Mouse (Mus musculus) embryonic facial prominence, embryonic 15.5 days (tissue): Measurements from ENCODE around the gene Pradc1. TPM values are rescaled to one million over a fixed set of nuclear protein-coding genes. Genes with fewer than 3 reads are reported as not detected.

Experiments
- ATAC-seq: fragments of 200-750 bp; cut with Nextera tagmentation; 2 replicates; pipeline ENCODE4 v1.8.0; 2017; ENCODE audit warnings: low read depth, moderate TSS enrichment; ENCODE audit not compliant: insufficient number of reproducible peaks, low FRiP score, low TSS enrichment
- H3K27ac ChIP-seq: fragments of 300-500 bp; sonication (generic); replicated peaks from 2 replicates; pipeline ENCODE4 v1.5.1; 2015; ENCODE audit warnings: mild to moderate bottlenecking, inconsistent platforms
- H3K27me3 ChIP-seq: fragments of 300-500 bp; sonication (generic); 2 replicates; pipeline ENCODE4 v1.6.1; 2015; ENCODE audit warnings: inconsistent platforms
- H3K36me3 ChIP-seq: fragments of 300-500 bp; sonication (generic); 2 replicates; pipeline ENCODE4 v1.6.1; 2015; ENCODE audit warnings: mild to moderate bottlenecking, inconsistent platforms
- H3K4me1 ChIP-seq: fragments of 300-500 bp; sonication (generic); 2 replicates; pipeline ENCODE4 v1.6.1; 2015; ENCODE audit warnings: inconsistent platforms
- H3K4me2 ChIP-seq: fragments of 300-500 bp; sonication (generic); replicated peaks from 2 replicates; pipeline ENCODE4 v1.6.1; 2015; ENCODE audit warnings: mild to moderate bottlenecking, inconsistent platforms
- H3K4me3 ChIP-seq: fragments of 300-500 bp; sonication (generic); replicated peaks from 2 replicates; pipeline ENCODE4 v1.5.1; 2015; ENCODE audit warnings: mild to moderate bottlenecking, inconsistent platforms
- H3K9ac ChIP-seq: fragments of 300-500 bp; sonication (generic); 2 replicates; pipeline ENCODE4 v1.6.1; 2015; ENCODE audit warnings: inconsistent platforms
- H3K9me3 ChIP-seq: fragments of 300-500 bp; sonication (generic); replicated peaks from 2 replicates; pipeline ENCODE4 v1.6.1; 2016; ENCODE audit warnings: inconsistent platforms
- WGBS: fragments of 180-500 bp; shearing (Covaris S2); methylation state at CpG from one replicate; pipeline ENCODE4 v1.1.7; 2015; 5-methylcytosine and 5-hydroxymethylcytosine counted together
- polyA plus RNA-seq: library from polyadenylated mRNA; unstranded; fragments of >200 nt; fragmentation: Nextera tagmentation; extraction: Ambion mirVana; gene quantifications from 2 replicates; pipeline ENCODE4 v1.2.1, GENCODE M21; 2015

Pradc1 gene
- polyA plus RNA-seq, 1 experiment from 2014 or later: 42.4 TPM

DNA sequence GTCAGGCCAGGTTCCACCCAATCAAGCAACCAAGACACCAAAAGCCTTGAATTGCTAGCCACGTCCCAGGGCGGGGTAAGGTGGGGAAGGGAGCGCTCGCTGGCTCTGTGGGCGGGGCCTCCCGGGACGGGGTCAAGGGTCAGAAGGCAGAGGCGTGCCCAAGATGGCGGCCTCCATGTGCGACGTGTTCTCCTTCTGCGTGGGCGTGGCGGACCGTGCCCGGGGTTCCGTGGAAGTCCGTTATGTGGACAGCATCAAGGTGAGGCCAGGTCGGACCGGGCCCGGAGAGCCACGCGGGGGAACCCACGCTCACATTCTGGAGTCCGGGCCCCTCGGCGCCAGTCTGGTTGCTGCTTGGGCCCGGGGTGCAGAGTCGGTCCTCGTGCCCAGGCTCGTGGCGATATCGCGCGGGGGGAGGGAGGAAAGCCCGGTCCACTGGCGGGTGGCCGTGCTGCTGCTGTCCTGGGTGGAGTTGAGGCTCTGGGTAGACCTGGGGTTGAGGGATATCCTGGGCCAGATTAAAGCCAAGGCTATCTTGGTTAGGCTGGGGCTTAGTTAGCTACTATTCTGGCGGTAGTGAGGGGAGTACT is 19.8 kb downstream of the Pradc1 start, which contains the start of gene Smyd5:
Gene Smyd5, plus strand, starts transcription at position 148 of the 590 bp plus-strand sequence.
- ATAC-seq: peak; percentile 84
- Histone ChIP-seq H3K27me3 (no peaks in the 10 kb centered on the region), H3K4me3 (peak within 1 kb of the TSS; percentile 96), H3K4me2 (peak within 1 kb of the TSS; percentile 81), H3K36me3 (no peaks in the 10 kb centered on the region), H3K4me1 (0 out of 2 replicates have a peak, but pooled peaks cover 6% of the 10 kb centered on the region), H3K9ac (peak within 1 kb of the TSS; percentile 68), H3K27ac (0 out of 2 replicates have a peak within 1 kb of the TSS, but pooled peaks have one; percentile 12), H3K9me3 (no peaks in the 10 kb centered on the region)
- WGBS: under 1% methylated on average over 38 of the region's 39 CpGs

DNA sequence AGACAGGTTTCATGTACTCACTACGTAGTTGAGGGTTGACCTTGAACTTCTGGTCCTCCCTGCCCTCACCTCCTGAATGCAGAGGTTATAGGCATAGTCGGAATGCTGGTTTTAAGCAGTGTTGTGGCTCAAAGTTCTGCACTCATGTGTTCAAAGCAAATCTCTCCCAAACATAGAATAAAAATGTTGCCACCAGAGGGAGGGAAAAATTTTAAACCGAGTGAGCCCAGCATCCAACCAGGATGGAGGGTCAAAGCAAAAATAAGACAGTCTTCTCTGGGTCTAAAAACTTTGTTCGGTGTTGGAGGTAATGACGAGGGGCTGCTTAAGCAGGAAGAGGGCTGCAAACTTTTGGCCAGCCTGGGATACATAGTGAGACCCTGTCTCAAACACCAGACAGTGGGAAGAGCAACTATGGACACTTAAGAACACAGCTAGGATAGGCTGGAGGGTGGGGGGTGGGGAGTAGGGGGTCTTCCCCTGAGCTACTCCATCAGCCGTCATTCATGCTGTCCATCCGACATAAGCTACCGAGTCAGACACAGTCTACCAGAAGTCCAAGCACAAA is 20.4 kb downstream of the Pradc1 start:
- 0 out of 2 replicates have a peak overlapping the region, but pooled peaks have one; percentile 12 for H3K27ac ChIP-seq
- H3K4me1 ChIP-seq: 0 out of 2 replicates have a peak, but pooled peaks cover 6% of the 10 kb centered on the region
- no peaks in the 10 kb centered on the region for H3K9me3 ChIP-seq
- H3K4me3 ChIP-seq: peak overlapping the region; percentile 96
- ATAC-seq: peak; percentile 53; the same call in 1 of the 2 replicates
- WGBS: 35% methylated on average over 8 of the region's 8 CpGs
- no peaks in the 10 kb centered on the region for H3K27me3 ChIP-seq
- H3K36me3 ChIP-seq: no peaks in the 10 kb centered on the region
- H3K4me2 ChIP-seq: peak overlapping the region; percentile 81
- H3K9ac ChIP-seq: peak overlapping the region; percentile 68

DNA sequence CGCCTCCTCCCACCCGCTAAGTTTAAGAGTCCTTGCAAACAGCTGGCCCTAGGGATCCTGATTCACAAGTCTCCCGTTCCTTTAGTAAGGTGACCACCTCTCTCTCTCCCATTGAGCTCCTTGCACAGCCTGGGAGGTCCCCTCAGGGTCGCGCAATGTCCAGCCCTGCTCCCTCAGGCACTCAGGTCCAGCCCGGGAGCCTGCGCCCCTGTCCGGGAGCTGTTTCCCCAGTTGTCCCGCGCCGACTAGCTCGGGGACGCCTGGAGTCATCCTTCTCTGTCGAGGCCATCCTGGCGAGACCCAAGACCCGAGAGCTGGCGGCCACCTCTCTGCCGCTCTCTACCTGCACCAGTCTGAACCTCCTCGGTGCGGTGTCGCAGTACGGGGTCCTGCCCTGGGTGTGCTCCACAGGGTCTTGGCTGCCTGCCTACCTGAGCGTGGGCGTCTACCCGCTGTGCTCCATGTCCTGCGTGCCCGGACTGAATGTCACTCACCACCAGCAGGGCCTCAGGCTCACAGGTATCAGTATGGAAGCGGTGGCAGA is 27.9 kb downstream of the Pradc1 start, which contains the start of gene Noto:
Gene Noto, plus strand, starts transcription at position 51 of the 544 bp plus-strand sequence.
- peaks cover 12% of the 10 kb centered on the region for H3K27me3 ChIP-seq
- H3K4me1 ChIP-seq: no peaks in the 10 kb centered on the region
- H3K27ac ChIP-seq: no peak within 1 kb of the TSS
- H3K9ac ChIP-seq: no peak within 1 kb of the TSS
- H3K9me3 ChIP-seq: no peaks in the 10 kb centered on the region
- 12% methylated on average over 28 of the region's 28 CpGs for WGBS
- no peak for ATAC-seq
- H3K4me2 ChIP-seq: no peak within 1 kb of the TSS
- no peak within 1 kb of the TSS for H3K4me3 ChIP-seq
- H3K36me3 ChIP-seq: no peaks in the 10 kb centered on the region

DNA sequence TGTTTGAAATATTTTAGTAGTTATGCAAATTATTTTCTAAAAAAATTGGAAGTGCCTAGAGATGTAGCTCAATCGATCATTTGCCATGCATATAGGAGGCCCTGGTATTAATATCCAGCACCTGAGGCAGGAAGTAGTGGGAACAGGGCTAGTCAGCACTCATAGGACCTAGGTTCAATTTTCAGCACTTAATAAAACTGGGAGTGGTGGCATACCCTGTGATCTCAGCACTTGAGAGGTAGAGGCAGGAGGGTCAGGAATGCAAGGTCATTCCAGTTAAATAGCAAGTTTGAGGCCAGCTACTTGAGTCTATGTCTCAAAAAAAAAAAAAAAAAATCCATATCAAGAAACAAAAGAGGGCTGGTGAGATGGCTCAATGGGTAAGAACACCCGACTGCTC is 32.6 kb downstream of the Pradc1 start:
- H3K27me3 ChIP-seq: peaks cover 10% of the 10 kb centered on the region
- no peak overlapping the region for H3K9ac ChIP-seq
- 71% methylated on average over 2 of the region's 2 CpGs for WGBS
- H3K27ac ChIP-seq: no peak overlapping the region
- no peaks in the 10 kb centered on the region for H3K36me3 ChIP-seq
- H3K4me2 ChIP-seq: no peak overlapping the region
- H3K4me3 ChIP-seq: no peak overlapping the region
- no peaks in the 10 kb centered on the region for H3K9me3 ChIP-seq
- ATAC-seq: no peak
- no peaks in the 10 kb centered on the region for H3K4me1 ChIP-seq

DNA sequence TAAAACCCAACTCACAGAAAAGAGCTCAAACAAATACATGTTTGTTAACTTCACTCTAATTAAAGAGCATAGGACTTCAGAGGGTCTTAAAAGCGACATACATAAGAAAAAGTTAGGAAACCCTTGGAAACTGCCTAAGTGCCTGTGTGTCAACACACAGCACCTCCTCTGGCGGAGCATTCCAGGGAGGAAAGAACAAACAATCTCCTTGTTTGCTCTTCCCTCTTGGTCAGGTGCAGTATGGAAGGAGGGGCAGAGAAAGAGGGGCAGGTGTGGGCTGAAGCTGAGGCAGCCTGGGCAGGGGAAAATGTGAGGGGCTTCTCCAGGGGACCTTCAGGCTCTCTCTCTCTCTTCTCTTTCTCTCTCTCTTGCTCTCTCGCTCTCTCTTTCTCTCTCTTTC is 35.9 kb downstream of the Pradc1 start:
- no peak overlapping the region for H3K27ac ChIP-seq
- no peak for ATAC-seq
- no peak overlapping the region for H3K4me2 ChIP-seq
- no peak overlapping the region for H3K9ac ChIP-seq
- WGBS: 61% methylated on average over 3 of the region's 3 CpGs
- H3K4me3 ChIP-seq: no peak overlapping the region
- H3K9me3 ChIP-seq: no peaks in the 10 kb centered on the region
- no peaks in the 10 kb centered on the region for H3K36me3 ChIP-seq
- no peaks in the 10 kb centered on the region for H3K27me3 ChIP-seq
- H3K4me1 ChIP-seq: 0 out of 2 replicates have a peak, but pooled peaks cover under 1% of the 10 kb centered on the region

DNA sequence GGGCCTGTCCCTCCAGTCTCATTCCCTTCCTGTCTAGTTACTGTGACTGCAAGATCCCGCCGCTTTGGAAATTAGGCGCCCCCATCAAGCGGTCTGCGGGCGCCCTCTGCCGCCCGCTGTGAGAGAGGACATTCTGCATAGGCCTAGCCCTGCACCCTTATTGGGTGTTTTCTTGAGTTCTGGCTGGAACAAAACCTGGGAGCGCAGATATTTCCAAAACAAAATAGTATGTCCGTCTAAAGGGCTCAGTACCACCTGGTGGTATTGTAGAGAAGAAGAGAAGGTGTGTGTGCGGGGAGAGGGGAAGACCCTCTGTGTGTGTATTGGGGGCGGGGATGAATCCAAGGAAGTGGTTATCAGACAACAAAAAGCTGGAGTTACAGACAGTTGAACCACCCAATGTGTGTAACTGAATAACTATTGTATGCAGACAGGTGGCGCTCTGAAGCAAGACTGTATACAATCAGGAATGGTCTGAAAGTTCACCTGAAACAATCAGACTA is 40.9 kb downstream of the Pradc1 start:
- ATAC-seq: peak; percentile 77
- Histone ChIP-seq H3K4me1 (peaks cover 13% of the 10 kb centered on the region), H3K9ac (no peak overlapping the region), H3K4me2 (no peak overlapping the region), H3K9me3 (no peaks in the 10 kb centered on the region), H3K27ac (no peak overlapping the region), H3K4me3 (no peak overlapping the region), H3K27me3 (peaks cover 38% of the 10 kb centered on the region), H3K36me3 (no peaks in the 10 kb centered on the region)
- 10% methylated on average over 13 of the region's 13 CpGs for WGBS

DNA sequence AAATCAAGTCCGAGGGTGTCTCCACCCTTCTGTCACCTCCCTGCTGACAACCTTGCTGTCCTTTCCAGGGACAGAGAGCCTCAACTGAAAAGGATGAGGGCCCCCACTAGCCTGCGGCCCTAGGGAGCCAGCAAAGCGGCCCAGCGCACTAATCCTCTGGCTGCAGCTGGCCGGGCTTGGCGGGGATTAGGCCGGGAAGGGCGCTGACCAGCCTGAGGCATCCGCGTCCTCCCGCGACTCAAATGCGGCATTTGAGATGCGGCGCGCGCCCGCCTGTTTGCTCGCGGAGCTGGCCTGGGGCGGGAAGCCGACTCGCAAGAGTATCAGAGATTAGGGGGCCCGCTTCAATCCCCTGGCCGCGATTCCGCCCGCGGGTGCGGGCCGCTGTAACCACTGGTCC is 42.8 kb downstream of the Pradc1 start:
- Histone ChIP-seq H3K27me3 (peaks cover 41% of the 10 kb centered on the region), H3K4me1 (peaks cover 13% of the 10 kb centered on the region), H3K36me3 (no peaks in the 10 kb centered on the region), H3K27ac (no peak overlapping the region), H3K9me3 (no peaks in the 10 kb centered on the region), H3K9ac (no peak overlapping the region), H3K4me3 (peak overlapping the region; percentile 16), H3K4me2 (peak overlapping the region; percentile 30; the same call in 1 of the 2 replicates)
- ATAC-seq: no peak
- 2% methylated on average over 31 of the region's 31 CpGs for WGBS

DNA sequence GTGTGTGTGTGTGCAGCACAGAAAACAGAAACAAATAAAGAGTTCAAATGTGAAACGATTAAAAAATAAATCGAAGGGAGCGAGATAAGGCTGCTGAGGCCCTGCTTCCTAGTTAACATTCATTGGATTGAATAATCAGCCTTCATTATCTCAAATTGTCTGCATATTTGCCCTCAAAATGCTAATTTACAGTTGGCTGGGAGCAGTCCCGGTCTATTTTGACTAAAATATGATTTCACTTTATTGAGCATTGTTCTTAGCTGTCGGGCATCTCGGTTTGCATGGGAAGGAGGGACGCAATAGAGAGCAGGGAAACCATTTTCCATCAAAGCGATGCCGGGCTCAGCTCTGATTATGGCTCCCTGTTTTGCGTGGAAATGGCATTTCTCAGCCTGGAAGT is 48.7 kb downstream of the Pradc1 start:
- Histone ChIP-seq H3K9ac (no peak overlapping the region), H3K4me2 (no peak overlapping the region), H3K27ac (no peak overlapping the region), H3K4me3 (no peak overlapping the region), H3K4me1 (no peaks in the 10 kb centered on the region), H3K36me3 (no peaks in the 10 kb centered on the region), H3K9me3 (no peaks in the 10 kb centered on the region), H3K27me3 (peaks cover 14% of the 10 kb centered on the region)
- ATAC-seq: no peak
- 73% methylated on average over 10 of the region's 10 CpGs for WGBS

DNA sequence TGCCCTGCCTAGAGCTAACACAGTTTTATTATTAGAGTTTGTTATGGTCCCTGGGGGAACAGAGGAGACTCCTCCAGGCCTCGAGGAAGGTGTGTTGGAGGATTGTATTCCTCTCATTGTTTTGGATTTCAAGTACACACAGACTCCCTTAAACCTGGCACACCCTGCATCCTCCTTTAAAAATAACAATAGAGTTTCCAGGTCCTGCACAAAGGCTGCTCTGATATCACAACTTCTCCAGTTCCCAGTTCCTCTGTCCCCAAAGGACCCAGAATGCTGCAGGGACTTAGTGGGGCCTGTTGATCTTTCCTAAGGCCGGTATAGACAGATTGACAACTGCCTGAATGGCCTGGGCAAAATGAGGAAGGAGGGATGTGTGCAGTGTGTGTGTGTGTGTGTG is 49.2 kb downstream of the Pradc1 start:
- 45% methylated on average over 2 of the region's 2 CpGs for WGBS
- no peaks in the 10 kb centered on the region for H3K9me3 ChIP-seq
- no peak overlapping the region for H3K4me2 ChIP-seq
- H3K4me1 ChIP-seq: no peaks in the 10 kb centered on the region
- H3K27me3 ChIP-seq: peaks cover 10% of the 10 kb centered on the region
- H3K4me3 ChIP-seq: no peak overlapping the region
- no peak for ATAC-seq
- H3K27ac ChIP-seq: no peak overlapping the region
- no peak overlapping the region for H3K9ac ChIP-seq
- no peaks in the 10 kb centered on the region for H3K36me3 ChIP-seq

DNA sequence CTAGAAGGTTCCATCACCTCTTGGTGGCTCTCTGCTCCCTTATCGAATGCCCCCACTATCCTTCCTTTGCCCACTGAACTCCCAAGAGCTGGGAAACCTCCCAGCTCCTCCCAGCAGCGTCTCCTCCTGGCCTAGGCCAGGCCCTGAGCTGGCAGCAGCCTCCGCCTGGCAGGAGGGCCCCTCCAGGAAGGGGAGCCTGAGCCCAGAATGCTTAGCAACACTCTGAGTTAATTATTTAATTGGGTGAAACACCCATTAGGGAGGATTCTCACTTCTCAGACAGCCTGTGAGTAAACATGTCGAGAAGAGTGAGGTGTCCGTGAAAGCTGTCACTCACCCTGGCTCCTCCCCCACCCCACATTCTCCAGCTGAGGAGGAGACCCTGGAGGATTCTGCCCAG is 52.1 kb downstream of the Pradc1 start:
- no peak overlapping the region for H3K9ac ChIP-seq
- no peaks in the 10 kb centered on the region for H3K9me3 ChIP-seq
- no peak overlapping the region for H3K27ac ChIP-seq
- no peak overlapping the region for H3K4me2 ChIP-seq
- no peaks in the 10 kb centered on the region for H3K27me3 ChIP-seq
- H3K4me3 ChIP-seq: no peak overlapping the region
- ATAC-seq: no peak; the same call in 1 of the 2 replicates
- H3K36me3 ChIP-seq: no peaks in the 10 kb centered on the region
- no peaks in the 10 kb centered on the region for H3K4me1 ChIP-seq
- 27% methylated on average over 5 of the region's 5 CpGs for WGBS

DNA sequence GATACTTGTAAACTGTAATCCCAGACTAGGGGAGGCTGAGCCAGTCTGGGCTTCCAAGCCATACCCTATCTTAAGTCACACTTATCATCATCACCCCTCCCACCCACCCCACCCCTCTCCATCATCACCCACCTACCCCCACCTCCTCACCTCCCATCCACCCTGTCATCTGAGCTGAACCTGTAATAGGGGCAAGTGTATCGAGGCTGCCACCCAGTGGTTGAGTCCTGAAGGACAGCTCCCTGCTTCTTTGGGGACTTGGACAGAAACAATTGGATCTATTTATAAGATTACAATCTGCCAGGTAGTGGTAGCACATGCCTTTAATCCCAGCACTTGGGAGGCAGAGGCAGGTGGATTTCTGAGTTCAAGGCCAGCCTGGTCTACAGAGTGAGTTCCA is 54.6 kb downstream of the Pradc1 start:
- H3K4me3 ChIP-seq: no peak overlapping the region
- H3K4me1 ChIP-seq: no peaks in the 10 kb centered on the region
- no peak overlapping the region for H3K4me2 ChIP-seq
- H3K27ac ChIP-seq: no peak overlapping the region
- no peak overlapping the region for H3K9ac ChIP-seq
- H3K27me3 ChIP-seq: no peaks in the 10 kb centered on the region
- WGBS: 38% methylated on average over 1 of the region's 1 CpGs
- no peaks in the 10 kb centered on the region for H3K9me3 ChIP-seq
- no peaks in the 10 kb centered on the region for H3K36me3 ChIP-seq
- no peak for ATAC-seq
